Mouse (Mus musculus) cerebellum, adult 11-12 months (tissue): ENCODE results near the gene Tmem135.
"Not testable (repeated sequence)": the region's sequence is repeated elsewhere in the genome, so short reads cannot be mapped to it uniquely, and the experiment has no call there.

Experiments used
- DNase-seq: peaks from one replicate; pipeline ENCODE4 v3.0.0; 2022

Tmem135 gene

GRCm38 (mm10) chr7:89317088-89317487 lies 86.9 kb downstream of the Tmem135 start:
- DNase-seq, result not testable (repeated sequence)

DNA sequence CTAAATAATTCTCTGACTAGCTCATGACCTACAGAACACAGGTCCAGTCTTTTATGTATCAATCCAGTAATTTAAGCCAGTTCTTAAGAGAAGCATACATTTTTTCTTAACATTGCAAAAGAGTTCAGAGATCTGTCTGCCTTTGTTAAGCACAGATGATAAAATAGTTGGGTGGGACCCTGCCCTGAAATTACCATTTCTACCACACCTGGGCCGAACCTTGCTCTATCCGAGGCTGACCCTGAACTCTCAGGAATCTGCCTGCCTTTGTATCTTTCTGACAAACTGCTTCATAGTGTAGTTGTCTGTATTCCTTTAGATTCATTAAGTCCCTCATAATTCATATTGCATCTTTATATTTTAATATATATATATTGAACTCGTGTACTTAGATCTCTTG lies 87.9 kb downstream of the Tmem135 start:
- DNase-seq, result no peak

- no peak for DNase-seq
Measured at GRCm38 (mm10) chr7:89311555-89311954, 92.5 kb downstream of the Tmem135 start.

- no peak for DNase-seq
Measured at GRCm38 (mm10) chr7:89308926-89309325, 95.1 kb downstream of the Tmem135 start.

- no peak for DNase-seq
Measured at GRCm38 (mm10) chr7:89308238-89308637, 95.8 kb downstream of the Tmem135 start.

- DNase-seq, result no peak
Measured at GRCm38 (mm10) chr7:89306831-89307230, 97.2 kb downstream of the Tmem135 start.

DNA sequence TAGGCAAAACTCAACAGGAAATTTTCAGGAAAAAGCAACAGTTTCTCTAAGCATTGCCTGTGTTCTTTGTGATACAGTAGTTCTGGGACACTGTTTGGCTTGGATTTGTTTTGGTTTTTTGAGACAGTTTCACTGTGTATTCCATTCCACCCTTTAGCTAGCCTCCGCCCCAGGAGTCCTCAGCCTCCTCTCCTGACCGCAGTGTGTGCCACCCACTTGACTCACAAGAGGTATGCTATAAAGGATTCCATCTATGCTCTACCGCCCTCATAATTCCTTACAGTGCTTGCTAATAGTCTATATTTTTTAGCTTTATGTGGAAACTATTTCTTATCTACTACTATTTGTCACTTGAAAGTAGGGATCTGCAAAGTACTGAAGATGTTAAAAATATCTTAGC lies 99.1 kb downstream of the Tmem135 start:
- DNase-seq, result no peak

DNA sequence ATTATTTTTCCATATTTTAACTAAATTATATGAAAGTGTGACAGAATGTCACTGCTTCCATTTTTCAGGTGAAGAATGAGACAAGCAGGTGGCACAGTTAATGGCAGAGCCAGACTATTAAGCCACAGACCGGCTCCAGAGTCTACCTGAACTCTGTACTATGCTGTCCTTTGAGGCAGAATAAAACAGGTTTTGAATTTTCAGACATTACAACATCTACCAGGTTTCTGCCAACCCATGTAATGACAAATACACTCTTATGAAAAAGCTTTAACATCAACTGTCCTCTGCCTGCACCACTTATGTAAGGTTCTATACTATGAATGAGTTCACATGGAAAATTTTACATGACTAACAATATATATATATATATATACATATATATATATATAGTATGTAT lies 100.3 kb downstream of the Tmem135 start:
- DNase-seq, result no peak

GRCm38 (mm10) chr7:89298911-89299458 lies 105.0 kb downstream of the Tmem135 start:
- DNase-seq, result no peak

GRCm38 (mm10) chr7:89296941-89297340 lies 107.1 kb downstream of the Tmem135 start:
- no peak for DNase-seq

- DNase-seq, result peak; percentile 30
Measured at GRCm38 (mm10) chr7:89282664-89283063, 121.4 kb downstream of the Tmem135 start.

DNA sequence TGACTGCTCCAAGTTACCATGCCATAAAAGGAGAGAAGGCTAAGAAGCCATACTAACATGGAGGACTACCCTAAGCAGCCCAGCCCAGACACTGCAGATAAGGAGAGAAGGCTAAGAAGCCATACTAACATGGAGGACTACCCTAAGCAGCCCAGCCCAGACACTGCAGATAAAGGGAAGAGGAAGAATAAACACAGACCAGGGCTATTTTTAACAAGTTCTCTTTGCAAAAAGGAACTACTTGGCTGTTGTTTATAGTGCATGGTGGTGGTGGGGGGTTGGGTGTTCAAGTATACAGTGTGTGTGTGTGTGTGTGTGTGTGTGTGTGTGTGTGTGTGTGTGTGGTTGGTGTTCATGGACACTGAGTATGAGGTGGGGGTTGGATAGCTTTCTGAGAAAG lies 133.6 kb downstream of the Tmem135 start:
- not testable (repeated sequence) for DNase-seq

DNA sequence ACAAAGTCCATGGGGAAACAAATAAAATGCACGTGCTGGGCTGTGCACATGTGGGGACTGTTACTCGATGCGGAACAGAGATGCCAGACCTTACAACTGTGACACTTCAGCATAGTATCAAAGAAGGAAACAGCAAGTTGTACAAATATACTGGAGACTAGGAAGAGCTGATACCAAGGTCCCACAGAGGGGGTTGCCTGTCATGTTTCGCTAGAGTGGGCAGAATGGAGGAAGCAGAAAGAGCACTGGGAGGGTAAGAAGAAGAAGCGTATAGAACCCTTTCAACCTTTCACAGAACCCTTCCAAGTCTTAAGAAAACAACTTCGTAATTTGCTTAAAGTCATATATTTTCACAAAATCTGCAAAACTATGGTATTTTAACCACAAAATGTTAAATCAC lies 134.2 kb downstream of the Tmem135 start:
- no peak for DNase-seq

- no peak for DNase-seq
Measured at GRCm38 (mm10) chr7:89267542-89267941, 136.5 kb downstream of the Tmem135 start.

- no peak for DNase-seq
Measured at GRCm38 (mm10) chr7:89266017-89266760, 137.8 kb downstream of the Tmem135 start.

GRCm38 (mm10) chr7:89260966-89261365 lies 143.1 kb downstream of the Tmem135 start:
- no peak for DNase-seq

DNA sequence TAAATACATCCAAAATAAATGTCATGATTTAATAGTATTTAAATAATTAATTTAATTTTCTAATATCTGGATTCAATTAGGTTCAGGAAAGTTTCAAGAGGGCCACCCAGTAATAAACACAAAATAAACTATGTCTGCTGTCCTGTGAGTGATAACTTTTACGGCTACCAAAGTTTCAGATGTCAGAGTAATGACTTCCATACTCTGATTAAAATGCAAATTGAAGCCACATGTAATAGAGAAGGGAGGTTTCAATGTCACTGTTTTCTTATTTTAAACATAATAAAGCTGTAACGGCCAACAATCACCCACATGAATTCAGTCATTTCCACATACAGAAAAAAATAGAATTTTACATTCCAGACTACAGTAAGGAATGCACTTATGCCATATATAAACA lies 145.2 kb downstream of the Tmem135 start:
- DNase-seq, result no peak

- no peak for DNase-seq
Measured at GRCm38 (mm10) chr7:89257871-89258502, 146.0 kb downstream of the Tmem135 start.

DNA sequence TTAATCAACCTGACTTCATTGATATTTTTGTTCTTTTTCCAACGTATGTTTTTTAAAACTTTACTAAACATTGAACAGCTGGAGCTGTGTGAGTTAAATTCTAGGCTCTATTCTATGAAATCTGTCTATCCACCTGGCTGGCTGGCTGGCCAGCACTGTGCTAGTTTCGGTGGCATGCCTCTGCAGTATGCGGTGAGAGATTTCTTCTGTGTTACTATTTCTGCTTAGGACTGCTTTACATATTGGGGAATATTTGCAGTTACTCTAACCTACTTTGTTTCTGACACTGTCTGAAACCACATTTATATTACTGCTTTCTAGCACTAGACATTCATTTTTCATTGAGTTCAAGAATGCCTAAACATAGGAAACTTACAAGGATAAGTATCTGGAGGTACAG lies 150.2 kb downstream of the Tmem135 start:
- DNase-seq, result no peak

DNA sequence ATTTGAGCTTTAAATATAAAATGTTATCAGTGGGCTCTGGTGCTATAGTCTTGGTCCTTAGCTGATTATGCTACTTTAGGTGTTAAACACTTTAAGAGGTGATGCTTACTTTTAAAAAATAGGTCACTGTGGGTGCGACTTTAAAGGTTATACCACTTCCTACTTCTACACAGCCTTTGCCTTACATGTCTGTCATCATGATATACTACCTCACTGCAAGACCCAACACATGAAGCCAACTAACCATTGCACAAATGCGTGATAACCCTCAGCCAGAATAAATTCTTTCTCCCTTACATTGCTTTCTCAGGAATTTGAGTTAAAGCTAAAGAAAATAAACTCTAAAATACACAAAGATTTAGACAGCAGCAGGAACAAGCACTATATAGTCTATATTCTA lies 150.7 kb downstream of the Tmem135 start:
- no peak for DNase-seq

DNA sequence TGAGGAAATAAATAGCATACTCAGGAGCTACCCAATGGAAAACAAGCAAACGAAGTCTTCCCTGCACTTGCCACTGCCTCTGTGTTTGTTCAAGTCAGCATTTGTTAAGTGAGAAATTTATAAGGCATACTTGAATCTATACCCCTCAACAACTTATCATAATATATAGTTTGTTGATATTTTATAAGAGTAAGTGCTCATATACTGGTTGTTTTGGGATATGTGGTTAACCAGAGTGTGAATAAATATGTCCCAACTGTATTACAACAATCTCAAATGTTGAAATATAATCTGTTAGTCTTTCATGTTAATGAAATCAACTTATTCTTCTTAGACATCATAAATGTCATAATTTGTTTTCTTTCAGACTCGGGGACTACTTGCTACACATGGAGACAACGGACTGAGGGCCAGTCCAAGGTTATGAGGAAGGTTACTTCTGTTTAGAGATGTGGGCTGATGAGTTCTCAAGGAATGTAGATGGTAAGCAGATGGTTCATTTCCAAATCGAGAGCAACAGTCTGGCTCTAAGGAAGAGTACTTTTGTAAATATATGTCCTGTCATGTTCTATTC lies 152.1 kb downstream of the Tmem135 start:
- no peak for DNase-seq

GRCm38 (mm10) chr7:89248135-89248850 lies 155.7 kb downstream of the Tmem135 start:
- no peak for DNase-seq

DNA sequence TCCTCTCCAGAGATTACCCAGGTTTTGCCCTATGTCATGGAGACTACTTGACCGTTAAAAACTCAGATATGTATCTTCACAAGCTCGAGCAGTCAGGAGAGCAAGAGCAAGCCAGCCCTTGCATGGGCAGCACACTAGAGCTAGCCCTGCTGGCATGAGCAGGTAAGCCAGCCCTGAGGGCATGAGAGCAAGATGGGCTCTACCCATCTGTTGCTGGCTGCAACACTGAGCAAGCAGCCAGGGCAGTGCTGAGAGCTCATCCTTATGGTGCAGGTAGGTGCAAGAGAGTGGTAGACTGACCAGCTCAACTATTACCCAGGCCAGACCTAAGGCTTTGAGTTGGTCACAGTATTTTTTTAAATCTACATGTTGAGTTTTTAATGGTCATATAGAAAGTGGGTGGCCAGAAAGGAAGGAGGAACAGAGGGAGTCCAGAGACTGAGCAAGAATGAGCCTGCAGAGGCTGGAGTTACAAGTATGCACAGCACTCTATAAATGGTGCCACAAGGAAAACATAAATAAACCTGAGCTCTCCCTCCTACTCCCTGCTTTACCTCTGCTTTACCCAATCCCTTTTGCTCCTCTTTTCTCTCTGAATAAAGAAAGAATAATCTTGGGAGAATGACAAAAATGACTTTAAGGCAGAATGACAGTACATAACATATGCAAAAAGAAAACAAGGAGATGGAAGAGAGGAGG lies 156.9 kb downstream of the Tmem135 start:
- DNase-seq, result no peak
